Mouse (Mus musculus): Measurements from ENCODE around the gene Ern1.

DNA sequence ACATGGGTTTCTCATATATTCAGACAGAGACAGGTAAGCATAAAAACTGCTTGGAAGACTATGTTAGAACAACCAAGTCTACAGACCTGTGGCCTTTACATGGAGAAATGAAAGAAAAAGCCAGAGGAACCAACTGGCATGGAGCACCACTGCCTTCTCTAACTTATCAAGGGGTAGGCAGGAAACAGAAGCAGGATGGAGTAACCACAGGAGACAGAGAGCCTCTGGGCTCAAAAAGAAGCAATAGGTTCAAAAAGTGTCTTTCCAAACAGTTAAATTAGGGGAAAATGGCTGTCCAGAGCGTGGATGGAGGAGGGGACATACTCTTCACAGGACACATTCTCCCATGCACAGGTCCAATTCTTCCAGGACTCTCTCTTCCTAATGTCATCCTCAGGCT, 16.0 kb downstream of the Ern1 start:
- TF ChIP-seq POLR2A (IDR thresholded peaks at IDR 0.05; ENCODE audit: extremely low read depth, insufficient read depth, low read length) (no peak), CTCF (IDR thresholded peaks at IDR 0.05; ENCODE audit: low read depth, low read length) (no peak)

All from liver, adult 2 months (tissue).